Mouse (Mus musculus): ENCODE results near the gene Mink1. TPM values are rescaled to one million over a fixed set of nuclear protein-coding genes. Genes with fewer than 3 reads are reported as not detected.

Mink1 gene
- total RNA-seq, 1 experiment, result 23.0 TPM

- TF ChIP-seq MAFK (IDR thresholded peaks at IDR 0.05; ENCODE audit: insufficient read depth, low read depth, low read length) (no peak), CHD2 (IDR thresholded peaks at IDR 0.05; ENCODE audit: low read depth, low read length) (no peak), HCFC1 (IDR thresholded peaks at IDR 0.05; ENCODE audit: borderline replicate concordance, insufficient read depth, low read length) (no peak), ZC3H11A (IDR thresholded peaks at IDR 0.05; ENCODE audit: borderline replicate concordance, low read depth, low read length) (no peak), ZNF384 (IDR thresholded peaks at IDR 0.05; ENCODE audit: low read depth, low read length) (no peak)
- no peak overlapping the region for H3K9ac ChIP-seq (ENCODE audit: insufficient read depth, low read depth, low read length, poor library complexity, severe bottlenecking)
- no peaks in the 10 kb centered on the region for H3K9me3 ChIP-seq (ENCODE audit: control insufficient read depth, insufficient read depth, low read depth, low read length)
- no peak overlapping the region for H3K27ac ChIP-seq (ENCODE audit: insufficient read depth, low read depth, low read length, poor library complexity, severe bottlenecking)
- in situ Hi-C loops (cut with MboI; ENCODE audit: low sequenced_read_pairs in 2 of 2, unreplicated experiment in 2 of 2), result no loop called here
- peaks cover under 1 to 6% of the 10 kb centered on the region in 2 experiments; a peak in 2 of 4 replicates for H3K4me1 ChIP-seq (ENCODE audit: control insufficient read depth in 2 of 2, insufficient read depth in 2 of 2, low read length in 2 of 2, poor library complexity in 1 of 2)
- H3K36me3 ChIP-seq (ENCODE audit: control insufficient read depth, insufficient read depth, low read length, poor library complexity, severe bottlenecking), result no peaks in the 10 kb centered on the region
- DNase-seq (ENCODE audit: low read depth, low spot score), result no peak
- no peak overlapping the region for H3K4me3 ChIP-seq (ENCODE audit: insufficient read depth in 1 of 2, low read depth in 1 of 2, low read length in 2 of 2, poor library complexity in 1 of 2, severe bottlenecking in 1 of 2)
Observed at GRCm38 (mm10) chr11:70551526-70551925, 11.2 kb upstream of the Mink1 start.

DNA sequence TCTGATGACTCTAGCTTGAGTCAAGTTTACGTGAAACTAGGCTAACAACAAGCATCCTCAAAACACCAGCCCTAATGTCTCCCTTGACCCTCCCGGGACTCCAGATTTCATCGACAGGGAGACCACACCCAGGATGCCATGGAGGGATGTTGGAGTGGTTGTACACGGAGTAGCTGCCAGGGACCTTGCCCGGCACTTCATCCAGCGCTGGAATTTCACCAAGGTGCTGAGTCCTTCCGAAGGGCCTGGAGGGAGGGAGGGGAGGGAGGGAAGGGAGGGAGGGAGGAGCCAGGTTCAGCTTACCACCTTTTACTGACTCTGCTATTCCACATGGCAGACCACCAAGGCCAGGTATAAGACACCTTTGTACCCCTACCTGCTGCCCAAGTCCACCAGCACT is 8.7 kb upstream of the Mink1 start:
- Histone ChIP-seq H3K36me3 (ENCODE audit: control insufficient read depth, insufficient read depth, low read length, poor library complexity, severe bottlenecking) (no peaks in the 10 kb centered on the region), H3K4me3 (ENCODE audit: insufficient read depth in 1 of 2, low read depth in 1 of 2, low read length in 2 of 2, poor library complexity in 1 of 2, severe bottlenecking in 1 of 2) (no peak overlapping the region), H3K4me1 (ENCODE audit: control insufficient read depth in 2 of 2, insufficient read depth in 2 of 2, low read length in 2 of 2, poor library complexity in 1 of 2) (peaks cover 0 to 6% of the 10 kb centered on the region in 2 experiments; a peak in 2 of 4 replicates), H3K9ac (ENCODE audit: insufficient read depth, low read depth, low read length, poor library complexity, severe bottlenecking) (no peak overlapping the region), H3K9me3 (ENCODE audit: control insufficient read depth, insufficient read depth, low read depth, low read length) (no peaks in the 10 kb centered on the region), H3K27ac (ENCODE audit: insufficient read depth, low read depth, low read length, poor library complexity, severe bottlenecking) (no peak overlapping the region)
- in situ Hi-C loops (cut with MboI; ENCODE audit: low sequenced_read_pairs in 2 of 2, unreplicated experiment in 2 of 2), result no loop called here
- DNase-seq (ENCODE audit: low read depth, low spot score), result no peak
- no peak for TF ChIP-seq HCFC1 (IDR thresholded peaks at IDR 0.05; ENCODE audit: borderline replicate concordance, insufficient read depth, low read length)
- TF ChIP-seq ZC3H11A (IDR thresholded peaks at IDR 0.05; ENCODE audit: borderline replicate concordance, low read depth, low read length), result no peak
- TF ChIP-seq MAFK (IDR thresholded peaks at IDR 0.05; ENCODE audit: insufficient read depth, low read depth, low read length), result no peak
- no peak for TF ChIP-seq CHD2 (IDR thresholded peaks at IDR 0.05; ENCODE audit: low read depth, low read length)

DNA sequence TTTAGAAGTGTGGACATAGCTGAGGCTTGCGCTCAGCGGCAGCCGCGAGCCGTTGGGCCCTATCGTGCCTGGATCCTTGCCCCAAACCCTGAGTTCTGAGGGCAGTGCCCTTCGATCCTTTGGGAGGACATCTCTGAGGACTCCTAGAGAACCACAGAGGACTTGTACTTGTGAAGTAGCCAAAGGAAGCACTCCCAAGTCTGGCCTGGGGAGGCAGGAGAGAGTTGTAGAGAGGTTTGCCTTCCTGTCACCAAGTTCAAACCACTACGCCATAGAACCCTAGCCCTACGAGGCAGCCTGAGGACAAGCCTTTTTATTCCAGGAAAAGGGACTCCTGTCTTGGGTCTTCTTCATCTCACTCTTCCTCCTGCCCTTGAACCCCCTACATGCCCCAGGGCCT is 5.1 kb upstream of the Mink1 start:
- in situ Hi-C loops (cut with MboI; ENCODE audit: low sequenced_read_pairs in 2 of 2, unreplicated experiment in 2 of 2), result no loop called here
- Histone ChIP-seq H3K27ac (ENCODE audit: insufficient read depth, low read depth, low read length, poor library complexity, severe bottlenecking) (no peak overlapping the region; the same call in 1 of the 2 replicates), H3K9me3 (ENCODE audit: control insufficient read depth, insufficient read depth, low read depth, low read length) (no peaks in the 10 kb centered on the region), H3K4me3 (ENCODE audit: insufficient read depth in 1 of 2, low read depth in 1 of 2, low read length in 2 of 2, poor library complexity in 1 of 2, severe bottlenecking in 1 of 2) (no peak overlapping the region), H3K36me3 (ENCODE audit: control insufficient read depth, insufficient read depth, low read length, poor library complexity, severe bottlenecking) (no peaks in the 10 kb centered on the region), H3K9ac (ENCODE audit: insufficient read depth, low read depth, low read length, poor library complexity, severe bottlenecking) (no peak overlapping the region), H3K4me1 (ENCODE audit: control insufficient read depth in 2 of 2, insufficient read depth in 2 of 2, low read length in 2 of 2, poor library complexity in 1 of 2) (peaks cover 0 to 6% of the 10 kb centered on the region in 2 experiments; a peak in 2 of 4 replicates)
- TF ChIP-seq HCFC1 (IDR thresholded peaks at IDR 0.05; ENCODE audit: borderline replicate concordance, insufficient read depth, low read length) (no peak), CHD2 (IDR thresholded peaks at IDR 0.05; ENCODE audit: low read depth, low read length) (no peak), ZNF384 (IDR thresholded peaks at IDR 0.05; ENCODE audit: low read depth, low read length) (no peak), MAFK (IDR thresholded peaks at IDR 0.05; ENCODE audit: insufficient read depth, low read depth, low read length) (no peak), ZC3H11A (IDR thresholded peaks at IDR 0.05; ENCODE audit: borderline replicate concordance, low read depth, low read length) (no peak)
- DNase-seq (ENCODE audit: low read depth, low spot score), result no peak

DNA sequence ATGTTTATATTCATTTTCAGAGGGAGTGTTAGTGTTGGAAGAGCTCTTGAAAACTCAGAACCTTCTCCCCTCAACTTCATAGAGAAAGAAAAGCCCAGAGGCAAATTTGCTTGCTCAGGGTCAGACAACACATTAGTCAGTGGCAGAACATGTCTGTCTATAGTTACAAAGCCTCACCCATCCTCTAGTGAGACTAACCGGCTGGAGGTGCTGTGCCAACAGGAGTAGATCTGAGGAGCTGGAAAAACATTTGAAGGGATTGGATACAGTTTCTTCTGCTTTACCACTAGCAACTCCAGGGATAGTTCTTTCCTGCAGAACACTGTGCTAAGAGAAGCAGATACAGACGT is 769 bp upstream of the Mink1 start:
- peak overlapping the region; percentile 79 to 85 for H3K4me3 ChIP-seq (ENCODE audit: insufficient read depth in 1 of 2, low read depth in 1 of 2, low read length in 2 of 2, poor library complexity in 1 of 2, severe bottlenecking in 1 of 2)
- in situ Hi-C loops (cut with MboI; ENCODE audit: low sequenced_read_pairs in 2 of 2, unreplicated experiment in 2 of 2), result no loop called here
- H3K9ac ChIP-seq (ENCODE audit: insufficient read depth, low read depth, low read length, poor library complexity, severe bottlenecking), result peak overlapping the region; percentile 80
- DNase-seq (ENCODE audit: low read depth, low spot score), result no peak
- TF ChIP-seq HCFC1 (IDR thresholded peaks at IDR 0.05; ENCODE audit: borderline replicate concordance, insufficient read depth, low read length) (no peak), ZNF384 (IDR thresholded peaks at IDR 0.05; ENCODE audit: low read depth, low read length) (no peak), CHD2 (IDR thresholded peaks at IDR 0.05; ENCODE audit: low read depth, low read length) (no peak), MAFK (IDR thresholded peaks at IDR 0.05; ENCODE audit: insufficient read depth, low read depth, low read length) (no peak), ZC3H11A (IDR thresholded peaks at IDR 0.05; ENCODE audit: borderline replicate concordance, low read depth, low read length) (no peak)
- H3K4me1 ChIP-seq (ENCODE audit: control insufficient read depth in 2 of 2, insufficient read depth in 2 of 2, low read length in 2 of 2, poor library complexity in 1 of 2), result no peaks in the 10 kb centered on the region; a peak in 1 of 4 replicates
- H3K27ac ChIP-seq (ENCODE audit: insufficient read depth, low read depth, low read length, poor library complexity, severe bottlenecking), result no peak overlapping the region
- H3K36me3 ChIP-seq (ENCODE audit: control insufficient read depth, insufficient read depth, low read length, poor library complexity, severe bottlenecking), result no peaks in the 10 kb centered on the region
- no peaks in the 10 kb centered on the region for H3K9me3 ChIP-seq (ENCODE audit: control insufficient read depth, insufficient read depth, low read depth, low read length)

GRCm38 (mm10) chr11:70562995-70563469 is 351 bp downstream of the Mink1 start:
- H3K9me3 ChIP-seq (ENCODE audit: control insufficient read depth, insufficient read depth, low read depth, low read length), result no peaks in the 10 kb centered on the region
- H3K9ac ChIP-seq (ENCODE audit: insufficient read depth, low read depth, low read length, poor library complexity, severe bottlenecking), result peak overlapping the region; percentile 80
- peak overlapping the region; percentile 2; the same call in 1 of the 2 replicates for H3K27ac ChIP-seq (ENCODE audit: insufficient read depth, low read depth, low read length, poor library complexity, severe bottlenecking)
- in situ Hi-C loops (cut with MboI; ENCODE audit: low sequenced_read_pairs in 2 of 2, unreplicated experiment in 2 of 2), result no loop called here
- peak overlapping the region; percentile 79 to 85 for H3K4me3 ChIP-seq (ENCODE audit: insufficient read depth in 1 of 2, low read depth in 1 of 2, low read length in 2 of 2, poor library complexity in 1 of 2, severe bottlenecking in 1 of 2)
- no peak for DNase-seq (ENCODE audit: low read depth, low spot score)
- no peaks in the 10 kb centered on the region for H3K36me3 ChIP-seq (ENCODE audit: control insufficient read depth, insufficient read depth, low read length, poor library complexity, severe bottlenecking)
- TF ChIP-seq HCFC1 (IDR thresholded peaks at IDR 0.05; ENCODE audit: borderline replicate concordance, insufficient read depth, low read length) (no peak), ZNF384 (IDR thresholded peaks at IDR 0.05; ENCODE audit: low read depth, low read length) (no peak), MAFK (IDR thresholded peaks at IDR 0.05; ENCODE audit: insufficient read depth, low read depth, low read length) (no peak), CHD2 (IDR thresholded peaks at IDR 0.05; ENCODE audit: low read depth, low read length) (no peak), ZC3H11A (IDR thresholded peaks at IDR 0.05; ENCODE audit: borderline replicate concordance, low read depth, low read length) (no peak)
- H3K4me1 ChIP-seq (ENCODE audit: control insufficient read depth in 2 of 2, insufficient read depth in 2 of 2, low read length in 2 of 2, poor library complexity in 1 of 2), result no peaks in the 10 kb centered on the region; a peak in 1 of 4 replicates

Measured in ES-E14 (cell line).